ENCODE assay signal across 16 mouse cellular contexts in genomic region chr8:45527708-45528107, GRCm38 (mm10). TPM values are rescaled to one million over a fixed set of nuclear protein-coding genes. Genes with fewer than 3 reads are reported as not detected.
"Had no signal": no experiment of that assay in that cellular context is flagged by ENCODE, and none has a peak within 500 bp of the region (broad histone marks: within the 10 kb centered on the region; RNA-seq: fewer than 3 reads in every experiment).

No protein-coding gene starts in this region.

- H3K4me3 ChIP-seq: megakaryocyte, embryonic 14.5 days; midbrain, embryonic 13.5 days; midbrain, embryonic 15.5 days; neural tube, embryonic 12.5 days; stomach, embryonic 15.5 days had no signal

- H3K27ac ChIP-seq: macrophage; midbrain, embryonic 13.5 days; midbrain, embryonic 15.5 days; neural tube, embryonic 12.5 days; stomach, embryonic 15.5 days; stomach, postnatal 0 days had no signal

- H3K9ac ChIP-seq: lung, embryonic 14.5 days; midbrain, embryonic 13.5 days; midbrain, embryonic 15.5 days; neural tube, embryonic 12.5 days; stomach, embryonic 15.5 days had no signal

- H3K27me3 ChIP-seq: megakaryocyte, embryonic 14.5 days; midbrain, embryonic 13.5 days; midbrain, embryonic 15.5 days; neural tube, embryonic 12.5 days; stomach, embryonic 15.5 days had no signal

- H3K4me1 ChIP-seq: megakaryocyte, embryonic 14.5 days; midbrain, embryonic 13.5 days; midbrain, embryonic 15.5 days; neural tube, embryonic 12.5 days; stomach, embryonic 15.5 days had no signal

- H3K36me3 ChIP-seq: midbrain, embryonic 15.5 days; neural tube, embryonic 12.5 days; stomach, embryonic 15.5 days had no signal

- DNase-seq: lung, adult 18-20 months; lung, embryonic 14.5 days; lung, postnatal 10 days; lung, postnatal 36 days; right cerebral cortex, postnatal 14 days; thymus, adult 2 months; thymus, postnatal 25 days; thymus, postnatal 4 days had no signal

RNA-seq across cellular contexts. Expression of gene Sorbs2, which starts 20.1 kb away (rescaled TPM):
- total RNA-seq: monocyte, adult 5-6 weeks had no signal
- polyA plus RNA-seq: macrophage had no signal
